Mouse (Mus musculus) midbrain, embryonic 14.5 days (tissue): ENCODE results near the gene Rbm12. TPM values are rescaled to one million over a fixed set of nuclear protein-coding genes. Genes with fewer than 3 reads are reported as not detected.
"Not testable (repeated sequence)": the region's sequence is repeated elsewhere in the genome, so short reads cannot be mapped to it uniquely, and the experiment has no call there.

Experiments used
- ATAC-seq: fragments of 200-750 bp; cut with Nextera tagmentation; 2 replicates; pipeline ENCODE4 v1.8.0; 2017; ENCODE audit warnings: moderate number of reproducible peaks, moderate library complexity; ENCODE audit not compliant: low FRiP score, low TSS enrichment
- DNase-seq: peaks from one replicate; pipeline ENCODE4 v3.0.0-alpha.2; 2015
- H3K27ac ChIP-seq: fragments of 300-500 bp; sonication (generic); replicated peaks from 2 replicates; pipeline ENCODE4 v1.5.1; 2014; ENCODE audit warnings: mild to moderate bottlenecking, low read depth, low read length, moderate library complexity
- H3K27me3 ChIP-seq: fragments of 300-500 bp; sonication (generic); 2 replicates; pipeline ENCODE4 v1.6.1; 2014; ENCODE audit warnings: low read length, control low read depth, mixed read lengths; ENCODE audit not compliant: control insufficient read depth, insufficient read depth
- H3K36me3 ChIP-seq: fragments of 300-500 bp; sonication (generic); 2 replicates; pipeline ENCODE4 v1.6.1; 2014; ENCODE audit warnings: low read length, control low read depth; ENCODE audit not compliant: control insufficient read depth, insufficient read depth
- H3K4me1 ChIP-seq: fragments of 300-500 bp; sonication (generic); 2 replicates; pipeline ENCODE4 v1.6.1; 2014; ENCODE audit warnings: mild to moderate bottlenecking, antibody characterized with exemption, low read length, control low read depth; ENCODE audit not compliant: control insufficient read depth, insufficient read depth
- H3K4me2 ChIP-seq: fragments of 300-500 bp; sonication (generic); 2 replicates; pipeline ENCODE4 v1.6.1; 2014; ENCODE audit warnings: mild to moderate bottlenecking, low read length, moderate library complexity
- H3K4me3 ChIP-seq: fragments of 300-500 bp; sonication (generic); replicated peaks from 2 replicates; pipeline ENCODE4 v1.5.1; 2014; ENCODE audit warnings: low read depth, low read length
- H3K9ac ChIP-seq: fragments of 300-500 bp; sonication (generic); replicated peaks from 2 replicates; pipeline ENCODE4 v1.6.1; 2014; ENCODE audit warnings: mild to moderate bottlenecking, low read length, moderate library complexity
- H3K9me3 ChIP-seq: fragments of 300-500 bp; sonication (generic); 2 replicates; pipeline ENCODE4 v1.6.1; 2016; ENCODE audit warnings: low read length, control low read depth, mixed read lengths; ENCODE audit not compliant: control insufficient read depth
- WGBS: fragments of 180-500 bp; shearing (Covaris S2); extraction: QIAGEN DNeasy Blood & Tissue Kit; methylation state at CpG from one replicate; pipeline ENCODE4 v1.1.7; 2014; 5-methylcytosine and 5-hydroxymethylcytosine counted together
- polyA plus RNA-seq: library from polyadenylated mRNA; unstranded; fragments of >200 nt; fragmentation: Nextera tagmentation; extraction: Ambion mirVana; gene quantifications from 2 replicates; pipeline ENCODE4 v1.2.1, GENCODE M21; 2014

Gene Rbm12
- polyA plus RNA-seq, 1 experiment from 2014 or later = 34.0 TPM

DNA sequence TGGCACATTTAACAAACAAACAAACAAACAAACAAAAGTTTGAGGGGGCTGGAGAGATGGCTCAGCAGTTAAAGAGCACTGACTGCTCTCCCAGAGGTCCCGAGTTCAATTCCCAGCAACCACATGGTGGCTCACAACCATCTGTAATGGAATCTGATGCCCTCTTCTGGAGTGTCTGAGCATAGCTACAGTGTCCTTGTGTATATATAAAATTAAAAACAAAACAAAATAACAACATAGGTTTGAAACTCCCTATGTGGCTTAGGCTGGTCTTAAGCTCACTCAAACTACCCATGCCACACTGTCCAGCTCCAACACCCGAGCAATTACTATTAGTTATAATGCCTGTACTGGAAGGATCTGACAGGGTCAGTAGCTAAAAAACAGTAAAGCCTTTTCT, 31.0 kb upstream of the Rbm12 start:
- H3K9ac ChIP-seq = no peak overlapping the region
- H3K27ac ChIP-seq = no peak overlapping the region
- H3K9me3 ChIP-seq = no peaks in the 10 kb centered on the region

DNA sequence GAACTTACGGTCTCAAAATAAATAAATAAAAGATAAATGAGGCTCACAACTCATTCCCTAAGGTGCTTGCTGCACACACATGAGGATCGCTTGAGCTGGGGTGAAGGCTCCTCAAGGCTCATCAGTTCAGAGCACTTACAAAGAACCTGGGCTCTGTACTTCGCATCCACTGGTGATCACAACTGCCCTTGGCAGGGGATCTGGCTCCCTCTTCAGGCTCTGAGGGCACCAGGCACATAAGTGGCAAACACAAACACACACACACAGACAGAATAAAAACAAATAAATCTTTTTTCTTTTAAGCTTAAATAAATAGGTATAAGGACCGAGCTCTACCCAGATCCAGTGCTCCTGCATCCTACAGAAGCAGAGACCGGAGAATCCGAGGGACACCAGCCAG, 23.9 kb upstream of the Rbm12 start:
- Histone ChIP-seq H3K9me3 (no peaks in the 10 kb centered on the region), H3K4me3 (no peak overlapping the region), H3K36me3 (0 out of 2 replicates have a peak, but pooled peaks cover 5% of the 10 kb centered on the region), H3K27ac (no peak overlapping the region), H3K9ac (no peak overlapping the region), H3K27me3 (no peaks in the 10 kb centered on the region), H3K4me1 (no peaks in the 10 kb centered on the region), H3K4me2 (no peak overlapping the region)
- no peak for ATAC-seq
- WGBS = 90% methylated on average over 6 of the region's 6 CpGs
- DNase-seq = no peak

More for the DNA sequence above, 31.0 kb upstream of the Rbm12 start:
- peak overlapping the region; percentile 56 for H3K4me2 ChIP-seq
- DNase-seq (no peak), ATAC-seq (no peak)
- H3K4me3 ChIP-seq = peak overlapping the region; percentile 81; the same call in 1 of the 2 replicates
- H3K36me3 ChIP-seq = peaks cover 20% of the 10 kb centered on the region
- WGBS = 91% methylated on average over 2 of the region's 2 CpGs
- no peaks in the 10 kb centered on the region for H3K27me3 ChIP-seq
- H3K4me1 ChIP-seq = no peaks in the 10 kb centered on the region

- Histone ChIP-seq H3K4me3 (no peak overlapping the region), H3K4me1 (no peaks in the 10 kb centered on the region), H3K9ac (no peak overlapping the region), H3K27me3 (no peaks in the 10 kb centered on the region), H3K27ac (no peak overlapping the region), H3K4me2 (no peak overlapping the region), H3K36me3 (0 out of 2 replicates have a peak, but pooled peaks cover 5% of the 10 kb centered on the region), H3K9me3 (no peaks in the 10 kb centered on the region)
- DNase-seq = no peak
- WGBS = 90% methylated on average over 5 of the region's 5 CpGs
- ATAC-seq = no peak
Measured at GRCm38 (mm10) chr2:156134161-156134560, 22.4 kb upstream of the Rbm12 start.

GRCm38 (mm10) chr2:156126992-156127391, 15.2 kb upstream of the Rbm12 start, which contains the start of gene Gm28036:
Gm28036 (minus strand) TSS chr2:156127092.
- H3K4me3 ChIP-seq = no peak within 1 kb of the TSS

DNA sequence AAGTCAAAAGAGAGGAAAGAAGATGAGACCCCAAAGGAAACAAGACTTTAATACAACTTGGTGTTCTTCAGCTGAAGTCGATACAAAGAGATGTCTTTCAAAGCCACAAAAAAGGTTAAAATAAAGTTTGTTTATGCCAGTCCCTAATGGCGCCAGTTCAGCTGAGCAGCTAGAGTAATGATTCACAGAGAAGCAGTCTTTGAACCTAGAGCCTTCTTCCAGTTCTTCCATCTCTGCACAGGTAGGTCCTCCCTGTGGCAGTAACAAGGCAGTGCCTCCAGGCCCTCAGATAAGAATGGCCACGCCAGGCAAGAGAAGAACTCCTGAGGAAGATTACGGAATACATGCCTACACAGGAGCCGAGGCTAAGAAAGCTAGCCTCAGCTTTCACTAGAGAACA, 12.0 kb upstream of the Rbm12 start:
- H3K4me1 ChIP-seq = no peaks in the 10 kb centered on the region
- H3K9me3 ChIP-seq = no peaks in the 10 kb centered on the region
- H3K27me3 ChIP-seq = no peaks in the 10 kb centered on the region
- no peak for ATAC-seq
- peaks cover 23% of the 10 kb centered on the region for H3K36me3 ChIP-seq
- no peak overlapping the region for H3K4me2 ChIP-seq
- H3K9ac ChIP-seq = no peak overlapping the region
- WGBS = 96% methylated on average over 5 of the region's 5 CpGs
- H3K4me3 ChIP-seq = no peak overlapping the region
- DNase-seq = no peak
- H3K27ac ChIP-seq = no peak overlapping the region

More at GRCm38 (mm10) chr2:156126992-156127391, 15.2 kb upstream of the Rbm12 start, which contains the start of gene Gm28036:
- Histone ChIP-seq H3K9me3 (no peaks in the 10 kb centered on the region), H3K9ac (no peak within 1 kb of the TSS), H3K36me3 (peaks cover 26% of the 10 kb centered on the region), H3K27me3 (no peaks in the 10 kb centered on the region), H3K4me2 (no peak within 1 kb of the TSS), H3K27ac (no peak within 1 kb of the TSS), H3K4me1 (no peaks in the 10 kb centered on the region)
- no peak for ATAC-seq
- DNase-seq = no peak
- WGBS = 97% methylated on average over 5 of the region's 5 CpGs

DNA sequence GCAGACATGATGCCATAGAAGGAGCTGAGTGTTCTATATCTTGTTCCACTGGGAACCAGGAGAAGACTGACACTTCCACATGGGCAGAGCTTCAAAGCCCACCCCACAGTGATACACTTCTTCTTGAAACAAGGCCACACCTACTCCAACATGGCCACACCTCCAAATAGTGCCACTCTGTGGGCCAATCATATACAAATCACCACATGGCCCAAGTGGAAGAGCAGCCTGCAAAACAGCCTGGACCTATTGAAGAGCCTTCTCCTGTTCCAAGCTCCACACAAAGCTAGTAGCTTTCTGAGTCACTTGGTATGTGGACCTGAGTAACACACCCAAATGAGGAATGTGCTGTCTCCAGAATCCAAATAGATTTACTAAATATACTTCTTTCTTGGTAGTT, 7.8 kb upstream of the Rbm12 start:
- DNase-seq = no peak
- Histone ChIP-seq H3K9ac (no peak overlapping the region), H3K9me3 (no peaks in the 10 kb centered on the region), H3K4me2 (no peak overlapping the region), H3K36me3 (peaks cover 12% of the 10 kb centered on the region; the same call in 1 of the 2 replicates), H3K27me3 (no peaks in the 10 kb centered on the region), H3K27ac (no peak overlapping the region), H3K4me3 (no peak overlapping the region), H3K4me1 (no peaks in the 10 kb centered on the region)
- ATAC-seq = no peak

DNA sequence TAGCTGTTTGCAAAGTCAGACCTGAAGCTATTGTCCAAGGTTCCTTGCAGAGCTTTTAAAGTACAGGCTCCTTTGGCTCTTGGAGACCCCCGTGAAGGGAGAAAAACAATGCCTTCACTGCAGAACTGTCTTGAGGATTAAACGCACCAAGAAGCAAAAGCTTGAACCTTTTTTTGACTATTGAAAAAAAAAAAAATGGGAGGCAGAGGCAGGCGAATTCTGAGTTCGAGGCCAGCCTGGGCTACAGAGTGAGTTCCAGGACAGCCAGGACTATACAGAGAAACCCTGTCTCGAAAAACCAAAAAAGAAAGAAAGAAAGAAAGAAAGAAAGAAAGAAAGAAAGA, 274 bp upstream of the Rbm12 start:
- 19% methylated on average over 5 of the region's 5 CpGs for WGBS
- Histone ChIP-seq H3K9ac (peak overlapping the region; percentile 96; the same call in 1 of the 2 replicates), H3K27ac (peak overlapping the region; percentile 92)

GRCm38 (mm10) chr2:156110627-156111357, 986 bp downstream of the Rbm12 start:
- WGBS = 1% methylated on average over 16 of the region's 16 CpGs
- peak; percentile 57 for DNase-seq

More for the DNA sequence above, 274 bp upstream of the Rbm12 start:
- not testable (repeated sequence) for H3K9me3 ChIP-seq, H3K27me3 ChIP-seq, H3K36me3 ChIP-seq, ATAC-seq, DNase-seq
- peaks cover 16% of the 10 kb centered on the region for H3K4me1 ChIP-seq
- H3K4me2 ChIP-seq = peak overlapping the region; percentile 74
- H3K4me3 ChIP-seq = peak overlapping the region; percentile 97

DNA sequence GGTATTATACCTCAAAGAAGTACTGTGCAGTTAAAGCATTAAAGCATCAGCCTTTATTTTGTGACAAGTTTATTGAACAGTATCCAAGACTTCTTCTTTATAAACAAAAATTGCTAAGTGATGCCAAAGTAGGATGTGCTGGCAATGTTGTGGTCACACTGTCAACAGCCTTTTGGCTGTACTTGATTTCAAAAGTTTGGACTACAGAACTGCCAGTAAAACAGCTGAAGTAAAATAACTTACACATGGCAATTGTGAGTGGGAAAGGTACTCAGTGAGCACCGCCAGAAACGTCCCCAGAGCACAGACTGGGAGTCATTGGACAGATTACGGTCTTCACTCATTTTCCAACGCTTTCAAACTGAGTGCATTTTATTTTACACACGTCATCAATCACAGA, 19.9 kb downstream of the Rbm12 start:
- no peak for ATAC-seq
- H3K36me3 ChIP-seq = peaks cover 35% of the 10 kb centered on the region
- H3K9me3 ChIP-seq = no peaks in the 10 kb centered on the region
- H3K4me2 ChIP-seq = no peak overlapping the region
- H3K4me3 ChIP-seq = no peak overlapping the region
- WGBS = 85% methylated on average over 5 of the region's 5 CpGs
- no peak overlapping the region for H3K9ac ChIP-seq
- no peaks in the 10 kb centered on the region for H3K27me3 ChIP-seq
- no peak overlapping the region for H3K27ac ChIP-seq
- no peak for DNase-seq
- H3K4me1 ChIP-seq = peaks cover 3% of the 10 kb centered on the region; the same call in 1 of the 2 replicates

More at GRCm38 (mm10) chr2:156110627-156111357, 986 bp downstream of the Rbm12 start:
- Histone ChIP-seq H3K27me3 (no peaks in the 10 kb centered on the region), H3K27ac (peak overlapping the region; percentile 92), H3K4me1 (peaks cover 16% of the 10 kb centered on the region), H3K36me3 (no peaks in the 10 kb centered on the region), H3K9ac (peak overlapping the region; percentile 96), H3K4me2 (peak overlapping the region; percentile 74), H3K4me3 (peak overlapping the region; percentile 97), H3K9me3 (no peaks in the 10 kb centered on the region)
- ATAC-seq = peak; percentile 34; the same call in 1 of the 2 replicates
